Mouse (Mus musculus) G1E-ER4 (cell line): Measurements from ENCODE around the gene Tial1. TPM values are rescaled to one million over a fixed set of nuclear protein-coding genes. Genes with fewer than 3 reads are reported as not detected.

ENCODE experiments used
- GATA1 ChIP-seq: IDR thresholded peaks from one replicate; pipeline ENCODE4 v1.8.0; 2012; ENCODE audit warnings: low read length, inconsistent platforms
- polyA plus RNA-seq: library from polyadenylated mRNA; stranded (reverse); fragments of >175 nt; gene quantifications from 2 replicates; pipeline ENCODE4 v1.2.3, GENCODE M21; 2012

The Tial1 gene
- polyA plus RNA-seq, 1 experiment, result 80.8 TPM

- TF ChIP-seq GATA1, result no peak
Observed at GRCm38 (mm10) chr7:128422491-128422890, 39.0 kb downstream of the Tial1 start.

DNA sequence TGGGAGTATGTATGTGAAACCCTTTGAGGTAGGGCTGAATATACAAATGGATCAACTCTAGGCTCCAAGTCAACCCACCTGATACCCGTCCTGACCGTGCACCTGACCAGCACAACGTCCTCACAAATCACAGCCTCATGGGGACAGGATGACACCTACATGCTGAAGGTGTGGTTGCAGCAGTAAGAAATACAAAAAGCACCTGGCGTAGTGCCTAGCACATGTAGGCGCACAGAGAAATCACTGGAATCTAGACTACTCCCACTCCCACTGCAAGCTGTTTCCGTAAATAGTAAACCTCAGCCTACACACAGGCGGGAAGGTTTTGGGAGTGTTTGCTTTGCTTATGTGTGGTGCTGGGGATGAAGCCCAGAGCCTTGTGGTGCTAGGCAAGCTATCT lies 39.8 kb downstream of the Tial1 start:
- TF ChIP-seq GATA1, result no peak

- TF ChIP-seq GATA1, result no peak
Observed at GRCm38 (mm10) chr7:128419690-128420089, 41.8 kb downstream of the Tial1 start.

- TF ChIP-seq GATA1, result no peak
Observed at GRCm38 (mm10) chr7:128417930-128418779, 43.4 kb downstream of the Tial1 start, which contains the start of gene Rgs10. Gene Rgs10, minus strand, starts transcription at chr7:128418758.

DNA sequence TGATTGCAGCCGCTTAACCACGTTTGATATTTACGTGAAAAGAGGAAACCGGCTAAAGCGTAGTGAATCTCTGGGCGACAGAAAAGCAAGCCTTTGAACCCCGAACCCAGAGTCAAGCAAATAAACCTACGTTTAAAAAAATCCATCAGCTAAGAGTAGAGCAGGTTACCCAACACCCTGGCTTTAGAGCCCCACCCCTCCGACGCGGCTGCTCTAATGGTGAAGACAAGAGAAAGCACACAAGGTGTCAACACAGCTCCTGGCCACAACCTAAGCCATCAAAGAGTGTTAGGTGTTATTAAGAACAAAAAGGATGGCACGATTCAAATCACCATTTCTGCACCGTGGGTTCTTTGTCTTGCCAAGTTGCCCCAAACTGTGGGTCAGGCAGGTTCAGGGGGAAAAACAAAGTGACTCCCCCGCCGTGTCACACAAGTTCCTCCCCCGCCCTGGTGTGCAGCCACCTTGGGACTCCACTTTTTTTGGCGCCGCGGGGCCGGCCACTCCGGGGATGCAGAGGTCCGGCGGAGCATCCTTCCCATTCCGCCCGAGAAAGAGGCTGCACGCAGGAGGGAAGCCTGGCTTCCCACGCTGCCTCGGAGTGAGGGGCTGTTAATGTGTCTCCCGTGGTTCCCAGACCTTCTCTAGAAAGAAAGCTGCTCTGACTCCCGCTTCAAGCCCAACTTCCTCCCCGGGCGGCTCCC lies 44.1 kb downstream of the Tial1 start:
- no peak for TF ChIP-seq GATA1

GRCm38 (mm10) chr7:128416664-128417063 lies 44.9 kb downstream of the Tial1 start:
- TF ChIP-seq GATA1, result no peak

DNA sequence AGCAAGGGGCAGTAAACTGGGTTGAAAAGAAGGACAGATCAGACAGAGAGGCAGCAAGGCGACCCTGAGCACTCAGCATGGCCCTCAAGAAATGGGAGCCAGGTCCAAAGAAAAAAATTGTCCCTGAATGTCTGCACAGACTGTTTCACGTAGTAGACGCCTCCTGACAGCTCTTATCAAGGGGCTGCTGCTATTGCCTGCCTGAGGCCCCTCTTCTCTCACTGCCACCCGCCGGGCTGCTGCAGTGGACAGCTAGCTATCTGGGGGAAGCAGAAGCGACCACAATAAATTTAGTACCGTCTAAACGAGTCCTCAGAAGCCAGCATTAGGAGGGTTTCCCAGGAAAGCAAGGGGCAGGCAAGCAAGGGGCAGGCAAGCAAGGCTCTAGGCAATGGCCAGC lies 47.1 kb downstream of the Tial1 start:
- peak; percentile 57 for TF ChIP-seq GATA1

DNA sequence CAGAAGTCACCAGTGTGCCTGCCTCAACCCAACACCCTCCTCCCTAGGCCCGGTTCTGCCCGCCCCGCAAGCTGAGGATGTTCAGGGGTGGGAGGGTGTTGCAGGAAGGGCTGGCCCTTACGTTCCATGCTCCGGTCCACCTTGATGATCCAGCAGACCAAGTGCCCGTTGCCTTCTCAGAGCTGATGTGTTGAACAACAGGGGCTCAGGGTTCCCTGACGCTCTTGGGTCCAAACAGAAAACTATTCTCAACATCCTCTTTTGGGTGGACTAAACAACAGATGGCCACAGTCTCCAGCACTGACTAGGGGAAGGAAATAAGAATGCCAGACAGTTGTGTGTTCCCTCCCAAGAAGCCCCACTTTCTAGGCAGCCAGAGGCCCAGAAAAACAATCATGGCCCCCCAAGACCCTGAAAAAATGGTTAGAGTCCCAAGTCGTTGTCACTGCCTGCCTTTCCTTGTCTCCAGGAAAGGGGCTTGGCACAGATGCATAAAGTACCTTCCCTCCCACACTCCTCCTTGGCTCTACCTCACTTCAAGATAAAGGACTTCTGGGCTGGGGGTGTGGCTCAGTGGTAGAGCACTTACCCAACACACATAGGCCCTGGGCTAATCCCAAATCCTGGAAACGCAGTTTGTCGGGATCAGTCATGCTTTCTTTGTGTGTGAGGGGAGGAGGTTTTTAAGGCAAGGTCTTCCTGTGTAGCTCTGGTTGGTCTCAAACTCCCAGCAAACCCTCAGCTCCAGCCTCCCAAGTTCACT lies 49.3 kb downstream of the Tial1 start:
- no peak for TF ChIP-seq GATA1

DNA sequence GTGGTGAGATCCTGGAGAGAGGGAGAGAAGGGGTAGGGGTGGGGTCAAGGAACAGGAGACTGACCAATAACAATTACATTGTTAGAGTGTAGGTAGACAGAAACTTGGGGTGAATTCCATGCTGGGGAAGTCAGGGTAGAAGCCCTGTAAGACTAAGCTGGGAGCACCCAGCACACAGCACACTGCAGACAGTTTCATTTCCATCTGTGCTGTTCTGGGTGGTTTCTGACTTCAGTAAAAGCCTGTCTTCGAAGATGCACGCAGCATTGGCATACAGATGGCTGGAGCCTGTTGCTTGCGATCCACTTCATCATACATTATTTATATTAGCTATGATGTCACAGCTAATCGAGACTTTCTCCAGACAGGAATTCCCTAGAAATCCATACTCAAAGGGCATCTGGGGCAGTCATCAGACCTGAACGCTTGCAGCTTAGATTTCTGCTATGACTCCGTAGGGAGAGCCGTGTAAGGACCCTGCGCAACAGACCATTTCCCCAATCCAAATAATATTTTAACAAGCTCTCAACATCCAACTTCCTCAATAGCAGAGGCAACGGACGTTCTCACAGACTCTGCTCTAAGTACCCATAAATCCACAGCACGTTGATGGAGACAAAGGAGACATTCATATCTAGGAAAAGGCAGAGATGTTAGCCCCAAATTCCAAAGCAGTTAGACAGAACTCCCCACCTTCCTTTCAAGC lies 50.7 kb downstream of the Tial1 start:
- no peak for TF ChIP-seq GATA1

DNA sequence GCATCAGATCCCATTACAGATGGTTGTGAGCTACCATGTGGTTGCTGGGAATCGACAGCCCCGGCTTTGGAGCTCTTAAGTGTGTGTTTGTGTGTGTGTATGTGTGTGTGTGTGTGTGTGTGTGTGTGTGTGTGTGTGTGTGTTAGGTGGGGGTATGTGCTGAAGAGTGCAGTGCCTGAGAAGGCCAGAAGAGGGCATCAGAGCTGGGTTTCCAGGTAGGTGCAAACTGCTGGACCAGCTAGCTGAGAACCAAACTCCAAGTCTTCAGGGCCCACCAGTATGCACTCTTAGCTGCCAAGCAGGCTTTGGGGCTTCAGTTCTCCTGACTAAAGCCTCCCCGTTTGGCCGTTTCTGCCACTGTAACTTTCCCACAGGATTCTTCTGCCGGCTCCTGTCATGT lies 53.3 kb downstream of the Tial1 start:
- TF ChIP-seq GATA1, result no peak

DNA sequence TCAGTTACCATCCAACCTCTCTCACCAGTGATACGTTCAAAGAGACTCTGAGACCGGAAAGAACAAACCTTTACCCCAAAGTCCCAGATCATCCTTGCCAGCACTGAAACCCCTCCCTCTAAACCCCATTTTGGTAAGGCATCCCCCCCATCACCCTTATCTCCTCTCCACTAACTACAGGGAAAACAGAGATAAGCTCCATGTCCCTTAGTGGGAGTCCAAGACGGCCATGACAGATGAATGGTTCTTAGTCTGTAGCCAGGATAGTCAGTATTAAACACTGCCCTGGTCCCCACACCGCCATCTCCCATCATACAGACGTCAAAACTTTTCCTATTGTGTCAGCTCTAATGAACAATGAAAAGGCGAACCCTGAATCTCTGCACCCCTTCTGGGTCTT lies 57.5 kb downstream of the Tial1 start:
- TF ChIP-seq GATA1, result peak; percentile 29

GRCm38 (mm10) chr7:128403586-128403985 lies 57.9 kb downstream of the Tial1 start:
- no peak for TF ChIP-seq GATA1

- no peak for TF ChIP-seq GATA1
Observed at GRCm38 (mm10) chr7:128403128-128403527, 58.4 kb downstream of the Tial1 start.

- no peak for TF ChIP-seq GATA1
Observed at GRCm38 (mm10) chr7:128402577-128402976, 58.9 kb downstream of the Tial1 start.

DNA sequence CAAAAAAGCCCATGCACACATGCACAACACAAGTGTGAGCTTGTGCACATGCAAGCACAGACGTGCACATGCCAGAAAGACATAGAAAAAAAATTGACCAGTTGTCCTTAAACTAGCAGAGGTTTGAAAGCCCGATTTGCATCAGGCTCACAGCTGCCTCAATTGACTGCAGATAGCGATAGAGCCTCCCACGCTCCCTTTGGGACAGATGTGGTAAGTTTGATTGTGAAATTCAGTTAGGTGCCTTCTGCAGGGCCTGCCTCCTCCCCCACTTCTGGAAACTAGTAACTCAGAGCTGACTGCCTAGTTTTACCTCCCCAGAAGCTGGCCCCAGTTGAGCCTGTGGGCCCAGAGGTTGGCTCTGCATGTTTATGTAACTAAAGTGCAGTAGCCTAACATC lies 62.9 kb downstream of the Tial1 start:
- TF ChIP-seq GATA1, result peak; percentile 92

DNA sequence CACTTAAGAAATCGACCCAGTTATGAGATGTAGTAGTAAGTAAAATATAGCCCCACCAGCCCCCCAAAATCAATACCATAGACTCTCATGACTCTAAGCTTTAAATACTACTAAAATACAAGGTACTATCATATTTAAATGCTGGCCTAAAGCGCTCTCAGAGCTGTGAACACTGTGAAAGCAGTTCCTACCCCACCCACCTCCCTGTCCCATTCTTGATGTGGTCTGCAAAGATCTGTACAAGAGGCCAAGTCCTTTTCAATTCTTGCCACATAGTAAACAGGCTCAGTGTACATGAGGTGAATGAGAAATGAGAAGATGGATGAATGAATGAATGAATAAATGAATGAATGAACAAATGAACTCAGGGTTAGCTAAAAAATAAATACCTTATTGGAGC lies 64.5 kb downstream of the Tial1 start:
- TF ChIP-seq GATA1, result no peak
